Mouse (Mus musculus) frontal cortex, postnatal 36 days (tissue): ENCODE results near the gene Arid5a.

ENCODE experiments used
- DNase-seq, 2 experiments: peaks; one replicate each; pipeline ENCODE4 v3.0.0; 2022; ENCODE audit warnings: low spot score in 2 of 2

Arid5a gene

DNA sequence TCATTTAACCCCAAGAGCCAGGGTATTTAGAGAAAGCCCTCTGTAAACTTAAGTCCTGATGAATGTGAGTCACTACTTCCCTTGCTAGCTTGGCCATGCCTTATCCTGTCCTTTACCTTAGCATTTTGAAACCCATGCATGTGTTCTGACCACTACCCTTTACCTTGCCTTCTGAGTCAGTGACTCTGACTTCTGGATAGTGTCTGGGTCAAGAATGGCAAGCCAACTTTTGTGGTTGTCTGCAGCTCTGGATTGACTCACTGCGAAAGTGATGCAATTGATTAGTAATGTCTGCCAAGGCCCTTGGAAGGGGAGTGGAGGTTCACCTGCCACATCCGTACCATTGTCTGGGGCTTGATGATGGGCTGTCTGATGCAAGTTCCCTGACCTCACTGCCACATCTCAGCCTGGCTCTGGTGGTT lies 18.4 kb downstream of the Arid5a start:
- no peak for DNase-seq

DNA sequence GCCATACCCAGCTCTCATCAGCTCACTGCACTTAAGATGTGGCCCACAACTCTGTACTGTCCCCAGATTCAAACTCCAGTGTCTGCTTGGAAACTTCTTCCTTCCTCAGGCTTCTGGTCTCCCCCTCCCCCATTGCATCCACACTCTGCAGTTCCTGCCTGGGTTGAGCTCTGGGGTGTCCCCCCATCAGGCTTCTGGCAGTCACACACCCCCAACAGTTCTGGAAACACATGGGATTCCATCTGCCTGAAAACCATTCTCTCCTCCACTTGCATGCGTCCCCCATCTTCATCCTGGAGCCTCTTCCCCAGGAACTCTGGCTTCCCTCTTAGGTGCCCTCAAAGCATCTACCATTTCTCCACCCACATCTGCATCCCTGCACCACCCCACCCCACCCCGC lies 19.3 kb downstream of the Arid5a start:
- DNase-seq: no peak

DNA sequence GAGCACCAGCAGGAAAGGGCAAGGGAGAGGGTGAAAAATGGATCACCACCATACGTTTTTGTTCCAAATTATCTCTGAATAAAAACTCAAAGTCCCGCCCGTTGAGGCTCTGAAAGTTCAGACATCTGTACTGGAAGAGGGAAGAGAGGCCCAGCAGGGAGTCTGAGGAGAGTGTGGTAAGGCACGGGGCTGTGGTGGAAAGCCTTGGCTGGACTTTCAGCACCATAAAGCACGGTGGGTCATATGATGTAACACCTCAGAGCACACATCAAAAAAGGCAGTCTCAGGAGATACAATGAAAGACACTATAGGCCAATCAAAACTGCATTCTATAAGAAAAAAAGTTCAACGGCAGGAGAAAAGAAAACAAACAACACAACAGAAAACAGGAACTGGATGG lies 24.2 kb downstream of the Arid5a start:
- DNase-seq: no peak

DNA sequence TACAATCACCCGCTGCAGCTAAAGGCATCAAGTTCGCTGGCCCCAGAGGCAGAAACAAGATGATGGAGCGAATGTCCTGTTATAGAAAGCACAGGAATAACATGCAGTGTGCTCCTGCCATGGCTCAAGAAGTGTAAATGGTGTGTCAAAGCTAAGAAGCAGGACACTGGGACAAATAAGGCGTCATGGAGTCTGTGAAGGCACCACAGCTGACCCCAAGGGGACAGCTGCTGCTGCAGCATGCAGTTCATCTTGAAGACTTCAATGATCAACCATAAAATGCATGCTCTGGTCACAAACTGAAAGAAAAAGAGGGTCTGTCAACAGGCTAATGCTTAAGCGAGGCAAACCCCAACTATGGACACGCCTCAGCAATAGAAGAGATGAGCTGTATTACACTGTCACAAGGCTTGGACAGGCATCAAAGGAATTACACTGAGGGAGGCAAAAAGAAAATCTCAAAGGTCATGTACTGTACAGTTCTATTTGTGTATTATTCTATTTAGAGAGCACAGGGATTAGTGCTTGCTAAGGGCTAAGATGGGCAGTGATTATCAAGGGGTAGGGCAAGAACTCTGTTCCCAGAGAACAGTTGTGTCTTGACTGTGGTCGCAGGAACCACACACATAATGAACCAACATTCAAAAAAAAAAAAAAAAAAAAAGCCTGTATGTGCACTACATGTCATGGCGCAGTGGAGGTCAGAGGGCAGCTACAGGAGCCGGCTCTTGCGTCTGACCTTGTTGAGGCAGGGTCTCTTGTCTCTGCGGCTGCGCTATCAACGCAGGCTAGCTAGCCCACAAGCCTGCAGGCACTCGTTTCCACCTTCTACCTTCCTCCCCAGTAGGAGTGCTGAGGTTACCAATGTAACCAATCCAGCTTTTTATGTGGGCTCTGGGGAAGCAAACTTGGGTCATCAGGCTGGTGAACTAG lies 25.7 kb downstream of the Arid5a start:
- DNase-seq: no peak

DNA sequence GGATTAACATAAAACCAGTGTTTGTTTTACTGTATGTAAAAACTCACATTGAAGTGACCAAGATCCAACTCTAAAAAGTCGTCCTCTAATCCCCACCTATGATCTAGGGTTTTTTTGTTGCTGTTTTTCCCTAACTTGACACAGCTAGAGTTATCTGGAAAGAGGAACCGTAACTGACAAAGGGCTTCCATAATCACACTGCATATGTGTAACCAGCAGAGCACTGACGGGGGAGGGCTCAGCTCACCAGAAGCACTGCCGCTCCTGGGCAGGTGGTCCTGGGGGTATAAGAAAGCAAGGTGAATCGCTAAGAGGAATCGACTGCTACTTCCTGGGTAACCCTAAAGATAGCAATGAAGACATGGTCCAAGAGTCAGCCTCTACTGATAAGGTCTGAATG lies 35.0 kb downstream of the Arid5a start:
- DNase-seq: no peak

DNA sequence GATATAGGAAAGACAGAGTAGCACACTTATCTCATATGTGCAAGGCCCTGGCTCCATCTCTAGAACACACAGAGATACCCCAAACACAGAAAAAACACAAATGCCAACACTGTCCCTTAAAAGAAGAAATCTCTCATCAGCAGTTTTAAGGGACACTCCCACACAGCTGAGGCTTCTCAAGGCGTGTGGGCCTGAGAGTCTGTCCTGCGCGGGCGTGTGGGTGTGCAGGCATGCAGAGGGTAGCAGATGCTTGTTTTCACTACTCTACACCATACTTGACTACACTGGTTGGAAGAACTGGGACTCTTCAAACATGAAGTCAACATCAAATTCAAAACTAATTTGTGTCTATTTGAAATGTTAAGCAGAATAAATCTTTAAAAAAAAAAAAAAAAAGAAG lies 44.8 kb downstream of the Arid5a start:
- peak; percentile 45 to 62 for DNase-seq

DNA sequence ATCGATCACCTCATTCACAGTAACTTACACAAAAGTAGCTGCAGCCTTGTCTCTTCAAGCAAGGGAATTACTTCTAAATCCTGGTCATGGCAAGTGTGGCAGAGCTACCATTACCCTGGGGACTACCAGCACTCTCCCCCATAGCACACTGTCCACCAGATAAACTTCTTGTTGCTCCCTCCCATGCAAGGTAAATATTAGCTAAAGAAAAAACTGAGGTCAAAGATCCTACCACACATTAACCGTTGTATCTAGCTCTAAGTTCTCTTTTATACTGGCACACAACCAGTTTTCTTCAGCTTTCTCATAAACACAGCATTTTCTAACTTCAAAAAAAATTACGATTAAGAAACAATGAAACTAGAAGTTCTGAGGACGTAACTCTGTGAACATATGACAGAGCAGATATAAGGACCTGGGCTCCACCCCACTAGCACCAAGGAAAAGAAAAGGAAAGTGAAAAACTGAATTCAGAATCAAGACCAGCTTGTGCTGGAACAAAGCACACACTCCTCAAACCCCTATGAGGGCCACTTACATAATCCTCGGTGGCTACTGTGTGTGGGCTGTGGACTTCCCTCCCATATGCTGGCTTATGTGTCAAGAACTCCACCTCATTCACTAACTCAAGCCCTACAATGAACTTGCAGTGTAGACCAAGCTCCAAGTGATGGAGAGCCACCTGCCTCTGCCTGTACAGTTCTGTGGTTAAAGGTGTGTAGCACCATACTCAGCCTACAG lies 49.6 kb downstream of the Arid5a start:
- peak in 1 of 2 experiments; percentile 9 for DNase-seq

DNA sequence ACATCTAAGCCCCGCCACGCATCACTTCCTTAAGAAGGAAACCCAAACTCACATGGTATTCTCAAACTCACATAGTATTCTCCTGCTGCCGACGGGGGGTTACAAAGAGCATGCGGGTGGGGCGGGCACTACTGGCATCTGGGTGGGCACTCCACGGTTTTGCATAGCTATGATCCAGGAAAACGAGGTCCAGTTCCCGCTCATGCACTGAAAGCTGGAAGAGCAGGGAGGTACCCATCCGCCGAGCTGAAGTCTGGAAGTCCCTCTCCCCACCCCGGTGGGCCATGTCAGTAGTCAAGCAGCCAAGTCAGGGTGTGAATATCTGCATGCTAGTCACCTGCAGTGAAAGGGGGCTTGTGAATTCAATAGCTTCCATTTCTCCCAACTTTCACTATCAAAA lies 60.2 kb downstream of the Arid5a start:
- no peak for DNase-seq

DNA sequence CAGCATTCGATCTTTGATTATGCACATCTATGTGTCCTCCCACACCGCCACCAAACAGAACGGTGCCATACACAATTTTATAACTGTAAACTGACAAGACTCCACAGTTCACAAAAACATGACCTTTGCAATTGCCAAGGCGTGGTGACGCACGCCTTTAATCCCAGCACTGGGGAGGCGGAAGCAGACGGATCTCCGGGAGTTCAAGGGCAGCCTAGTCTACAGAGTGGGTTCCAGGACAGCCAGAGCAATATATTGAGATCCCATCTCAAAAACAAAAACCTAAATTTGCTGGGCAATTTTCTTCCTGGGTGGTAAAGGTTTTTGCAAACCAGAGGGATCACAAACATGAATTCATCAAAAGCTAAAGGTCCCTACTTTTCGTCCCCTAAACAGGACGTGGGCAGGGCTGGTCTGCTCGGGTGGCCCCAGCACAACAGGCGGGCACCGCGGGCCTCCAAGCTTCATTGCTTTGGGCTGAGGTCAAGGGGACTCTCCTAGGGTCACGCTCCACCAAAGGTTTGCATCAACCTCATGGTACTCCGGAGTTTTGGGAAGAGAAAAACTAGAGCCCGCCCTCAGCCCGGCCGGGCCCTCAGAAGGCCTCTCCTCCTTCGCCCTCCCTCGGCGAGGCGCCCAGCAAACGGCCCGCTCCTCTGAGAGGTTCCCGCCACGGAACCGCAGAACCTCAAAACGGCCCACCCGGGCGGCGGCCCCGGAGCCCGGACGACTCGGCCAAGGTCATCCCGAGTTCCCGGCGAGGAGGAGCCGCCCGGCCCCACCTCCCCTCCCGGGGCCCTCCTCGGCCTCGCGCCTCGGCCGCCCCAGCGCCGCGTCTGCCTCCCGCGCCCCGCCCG lies 60.8 kb downstream of the Arid5a start:
- peak in 1 of 2 experiments; percentile 8 for DNase-seq

DNA sequence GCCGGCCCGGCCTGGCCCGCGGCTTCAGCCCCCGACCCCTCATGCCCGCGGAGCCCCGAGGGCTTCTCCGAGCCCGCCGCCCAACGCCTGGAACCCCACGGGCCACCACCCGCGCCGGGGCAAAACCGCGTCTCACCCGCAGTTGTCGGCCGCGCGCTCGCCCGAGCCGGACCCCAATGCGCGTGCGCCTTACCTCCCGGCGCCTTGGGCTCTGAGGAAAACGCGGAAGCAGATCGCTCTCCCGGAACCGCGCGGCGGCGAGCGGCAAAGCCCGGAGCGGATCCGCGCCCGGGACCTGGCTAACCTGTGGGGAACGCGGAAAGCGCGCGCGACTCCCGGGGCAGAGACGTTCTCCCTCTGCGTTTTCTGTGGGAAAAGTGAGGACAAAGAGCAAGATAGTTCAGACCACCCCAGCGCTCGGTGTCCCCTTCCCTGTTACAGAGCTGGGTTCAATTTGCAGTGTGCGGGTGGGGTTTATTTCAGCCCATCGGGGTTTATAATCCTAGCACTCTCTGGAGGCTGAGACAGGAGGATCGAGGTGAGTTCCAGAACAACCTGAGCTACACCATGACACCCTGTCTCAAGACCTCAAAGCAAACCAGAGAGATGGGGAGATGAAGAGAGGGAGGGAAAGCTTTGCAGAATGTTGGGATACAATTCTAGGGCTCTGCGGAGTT lies 61.6 kb downstream of the Arid5a start, which contains the start of gene Kansl3:
Gene Kansl3 (minus strand): TSS at position 213 of the 677 bp plus-strand sequence.
- DNase-seq: peak; percentile 84

DNA sequence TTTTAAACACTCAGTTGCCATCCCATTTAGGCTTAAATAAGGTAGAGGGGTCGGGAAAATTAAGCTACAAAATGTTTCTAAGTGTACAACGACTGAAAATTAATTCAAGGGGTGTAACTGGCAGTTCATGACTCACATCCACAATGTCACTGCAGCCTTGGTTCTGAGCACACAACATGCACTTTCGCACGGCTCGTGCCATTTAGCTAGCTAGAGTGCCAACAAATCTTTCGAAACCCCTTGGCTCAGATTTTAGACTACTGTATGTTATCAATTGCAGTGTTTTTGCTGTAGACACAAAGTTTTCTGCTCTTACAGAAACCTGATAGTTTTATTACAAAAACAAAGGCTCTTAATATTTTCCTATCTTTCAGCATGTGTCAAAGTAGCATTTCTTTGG lies 63.4 kb downstream of the Arid5a start:
- DNase-seq: no peak

DNA sequence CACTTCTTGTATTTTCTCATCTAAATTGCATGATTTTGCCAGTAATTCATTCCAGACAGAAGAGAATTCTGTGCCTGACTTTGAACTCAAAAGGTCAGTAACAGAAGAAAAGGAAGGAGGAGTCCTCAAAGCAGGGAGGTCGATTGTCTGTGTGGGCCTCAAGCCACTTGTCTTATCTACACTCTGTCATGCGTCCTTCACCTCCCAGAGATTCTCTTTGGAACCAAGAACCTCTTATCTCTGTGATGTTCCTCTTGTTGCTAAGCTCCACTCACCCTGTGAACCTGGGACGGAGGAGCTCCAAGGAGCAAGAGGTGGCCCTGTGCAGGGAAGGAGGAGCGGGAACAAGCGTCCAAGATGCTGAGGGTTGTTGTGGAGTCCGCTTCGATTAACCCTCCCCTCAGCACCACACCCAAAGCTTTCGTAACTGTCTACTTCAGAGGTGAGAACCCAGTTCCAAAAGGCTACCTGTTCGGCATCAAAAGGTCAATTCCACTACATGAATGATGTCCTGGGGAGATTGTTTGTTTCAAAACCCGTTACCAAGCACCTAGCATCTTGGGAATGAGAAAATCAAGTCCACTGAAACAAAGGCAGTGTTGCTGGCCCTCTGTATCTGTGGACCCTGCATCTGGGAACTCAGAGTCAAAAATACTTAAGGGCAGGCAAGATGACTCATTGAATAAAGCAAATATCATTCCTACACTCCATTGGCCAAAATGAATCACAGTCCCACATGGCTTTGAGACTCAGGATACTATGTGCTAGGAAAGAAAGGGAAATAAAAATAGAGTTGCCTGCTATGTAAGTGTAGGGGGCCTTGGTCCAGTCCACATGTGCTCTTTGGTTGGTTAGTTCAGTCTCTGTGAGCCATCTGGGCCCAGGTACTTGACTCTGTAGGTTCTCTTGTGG lies 64.7 kb downstream of the Arid5a start, which contains the start of gene Fer1l5:
Gene Fer1l5 (plus strand): TSS at position 358 of the 912 bp plus-strand sequence.
- no peak for DNase-seq
